Mouse (Mus musculus): Measurements from ENCODE around the gene 0610040J01Rik. TPM values are rescaled to one million over a fixed set of nuclear protein-coding genes. Genes with fewer than 3 reads are reported as not detected.

Gene 0610040J01Rik
- total and polyA plus RNA-seq, 2 experiments from 2014 or later = 0.11 to 0.53 TPM

- TF ChIP-seq CTCF (IDR thresholded peaks at IDR 0.05; ENCODE audit: low read depth) = no peak
- no peak for TF ChIP-seq EP300 (IDR thresholded peaks at IDR 0.05; ENCODE audit: low read depth)
- DNase-seq (ENCODE audit: low spot score) = no peak
- WGBS = 61% methylated on average over 8 of the region's 8 CpGs
- no peak for ATAC-seq (ENCODE audit: insufficient read depth, low read depth)
- Histone ChIP-seq H3K27me3 (ENCODE audit: control insufficient read depth, insufficient read depth, low read length) (no peaks in the 10 kb centered on the region), H3K9me3 (replicated peaks; ENCODE audit: control insufficient read depth, low read length) (no peaks in the 10 kb centered on the region), H3K36me3 (replicated peaks; ENCODE audit: control insufficient read depth, insufficient read depth, low read length) (no peaks in the 10 kb centered on the region), H3K27ac (ENCODE audit: low read depth) (no peak overlapping the region), H3K4me3 (ENCODE audit: low read depth, low read length) (no peak overlapping the region), H3K4me2 (ENCODE audit: low read depth, low read length) (no peak overlapping the region), H3K4me1 (ENCODE audit: control insufficient read depth, insufficient read depth) (0 out of 2 replicates have a peak, but pooled peaks cover 2% of the 10 kb centered on the region), H3K9ac (replicated peaks; ENCODE audit: low read depth, low read length) (no peak overlapping the region)
These were observed 12.6 kb downstream of the 0610040J01Rik start for GRCm38 (mm10) chr5:63824599-63825350.

GRCm38 (mm10) chr5:63825881-63826280, 13.7 kb downstream of the 0610040J01Rik start:
- 69% methylated on average over 5 of the region's 5 CpGs for WGBS
- H3K9ac ChIP-seq (replicated peaks; ENCODE audit: low read depth, low read length) = no peak overlapping the region
- H3K4me2 ChIP-seq (ENCODE audit: low read depth, low read length) = no peak overlapping the region
- 0 out of 2 replicates have a peak, but pooled peaks cover 2% of the 10 kb centered on the region for H3K4me1 ChIP-seq (ENCODE audit: control insufficient read depth, insufficient read depth)
- H3K27ac ChIP-seq (ENCODE audit: low read depth) = no peak overlapping the region
- H3K9me3 ChIP-seq (replicated peaks; ENCODE audit: control insufficient read depth, low read length) = no peaks in the 10 kb centered on the region
- no peak for DNase-seq (ENCODE audit: low spot score)
- no peaks in the 10 kb centered on the region for H3K27me3 ChIP-seq (ENCODE audit: control insufficient read depth, insufficient read depth, low read length)
- no peak for ATAC-seq (ENCODE audit: insufficient read depth, low read depth)
- TF ChIP-seq EP300 (IDR thresholded peaks at IDR 0.05; ENCODE audit: low read depth) (no peak), CTCF (IDR thresholded peaks at IDR 0.05; ENCODE audit: low read depth) (no peak)
- no peak overlapping the region for H3K4me3 ChIP-seq (ENCODE audit: low read depth, low read length)
- no peaks in the 10 kb centered on the region for H3K36me3 ChIP-seq (replicated peaks; ENCODE audit: control insufficient read depth, insufficient read depth, low read length)

- DNase-seq (ENCODE audit: low spot score) = no peak
- TF ChIP-seq CTCF (IDR thresholded peaks at IDR 0.05; ENCODE audit: low read depth) = no peak
- no peaks in the 10 kb centered on the region for H3K9me3 ChIP-seq (replicated peaks; ENCODE audit: control insufficient read depth, low read length)
- H3K27ac ChIP-seq (ENCODE audit: low read depth) = no peak overlapping the region
- no peak overlapping the region for H3K4me3 ChIP-seq (ENCODE audit: low read depth, low read length)
- 62% methylated on average over 6 of the region's 6 CpGs for WGBS
- H3K4me1 ChIP-seq (ENCODE audit: control insufficient read depth, insufficient read depth) = 0 out of 2 replicates have a peak, but pooled peaks cover 2% of the 10 kb centered on the region
- H3K9ac ChIP-seq (replicated peaks; ENCODE audit: low read depth, low read length) = no peak overlapping the region
- H3K27me3 ChIP-seq (ENCODE audit: control insufficient read depth, insufficient read depth, low read length) = no peaks in the 10 kb centered on the region
- H3K36me3 ChIP-seq (replicated peaks; ENCODE audit: control insufficient read depth, insufficient read depth, low read length) = no peaks in the 10 kb centered on the region
- H3K4me2 ChIP-seq (ENCODE audit: low read depth, low read length) = no peak overlapping the region
- ATAC-seq (ENCODE audit: insufficient read depth, low read depth) = no peak
These were observed 14.8 kb downstream of the 0610040J01Rik start for GRCm38 (mm10) chr5:63827006-63827405.

GRCm38 (mm10) chr5:63827415-63828053, 15.4 kb downstream of the 0610040J01Rik start:
- H3K9me3 ChIP-seq (replicated peaks; ENCODE audit: control insufficient read depth, low read length) = no peaks in the 10 kb centered on the region
- no peak for TF ChIP-seq EP300 (IDR thresholded peaks at IDR 0.05; ENCODE audit: low read depth)
- no peak for TF ChIP-seq CTCF (IDR thresholded peaks at IDR 0.05; ENCODE audit: low read depth)
- no peak overlapping the region for H3K9ac ChIP-seq (replicated peaks; ENCODE audit: low read depth, low read length)
- H3K4me1 ChIP-seq (ENCODE audit: control insufficient read depth, insufficient read depth) = 0 out of 2 replicates have a peak, but pooled peaks cover 2% of the 10 kb centered on the region
- no peak for DNase-seq (ENCODE audit: low spot score)
- no peaks in the 10 kb centered on the region for H3K36me3 ChIP-seq (replicated peaks; ENCODE audit: control insufficient read depth, insufficient read depth, low read length)
- no peak overlapping the region for H3K4me3 ChIP-seq (ENCODE audit: low read depth, low read length)
- no peak for ATAC-seq (ENCODE audit: insufficient read depth, low read depth)
- no peak overlapping the region for H3K27ac ChIP-seq (ENCODE audit: low read depth)
- H3K4me2 ChIP-seq (ENCODE audit: low read depth, low read length) = no peak overlapping the region
- 49% methylated on average over 5 of the region's 5 CpGs for WGBS
- no peaks in the 10 kb centered on the region for H3K27me3 ChIP-seq (ENCODE audit: control insufficient read depth, insufficient read depth, low read length)

GRCm38 (mm10) chr5:63828380-63829185, 16.4 kb downstream of the 0610040J01Rik start:
- no peak for ATAC-seq (ENCODE audit: insufficient read depth, low read depth)

More at GRCm38 (mm10) chr5:63828380-63829185, 16.4 kb downstream of the 0610040J01Rik start:
- DNase-seq (ENCODE audit: low spot score) = no peak
- Histone ChIP-seq H3K27me3 (ENCODE audit: control insufficient read depth, insufficient read depth, low read length) (no peaks in the 10 kb centered on the region), H3K4me2 (ENCODE audit: low read depth, low read length) (no peak overlapping the region), H3K4me1 (ENCODE audit: control insufficient read depth, insufficient read depth) (0 out of 2 replicates have a peak, but pooled peaks cover 2% of the 10 kb centered on the region), H3K9me3 (replicated peaks; ENCODE audit: control insufficient read depth, low read length) (no peaks in the 10 kb centered on the region), H3K9ac (replicated peaks; ENCODE audit: low read depth, low read length) (no peak overlapping the region), H3K36me3 (replicated peaks; ENCODE audit: control insufficient read depth, insufficient read depth, low read length) (no peaks in the 10 kb centered on the region), H3K4me3 (ENCODE audit: low read depth, low read length) (no peak overlapping the region), H3K27ac (ENCODE audit: low read depth) (no peak overlapping the region)
- 58% methylated on average over 10 of the region's 10 CpGs for WGBS
- TF ChIP-seq EP300 (IDR thresholded peaks at IDR 0.05; ENCODE audit: low read depth) (no peak), CTCF (IDR thresholded peaks at IDR 0.05; ENCODE audit: low read depth) (no peak)

Measured in heart, postnatal 0 days (tissue).